Mouse (Mus musculus): ENCODE measurements at regions not wholly inside any gene's neighbourhood (a gene's known extent, or its start where the extent isn't known, plus 50 kb on each side); places are given as distances from the start of the nearest gene placed in this dataset.

- no peak for DNase-seq (ENCODE audit: low read depth, low spot score)
Measured at GRCm38 (mm10) chr13:83214811-83215210, 289.0 kb upstream of the Mef2c start.

- no peak for DNase-seq (ENCODE audit: low read depth, low spot score)
Measured at GRCm38 (mm10) chr13:83216454-83216853, 287.4 kb upstream of the Mef2c start.

DNA sequence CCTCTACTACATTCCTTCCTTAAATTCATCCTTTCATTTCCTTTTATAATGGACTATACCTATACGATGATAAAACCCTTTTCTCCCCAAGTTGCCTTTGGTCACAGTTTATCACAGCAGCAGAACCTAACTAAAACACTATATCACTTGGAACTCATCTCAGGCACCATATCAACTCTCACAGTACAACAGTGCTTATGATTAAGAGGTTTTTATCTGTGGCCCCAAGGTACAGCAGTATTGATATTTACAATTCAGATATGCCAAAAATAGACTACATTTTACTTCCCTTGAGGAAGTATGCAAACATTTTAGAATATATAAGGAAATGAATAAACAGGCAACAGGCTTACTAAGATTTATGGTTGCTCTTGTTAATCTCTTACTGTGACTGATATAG, 251.4 kb upstream of the Mef2c start:
- no peak for DNase-seq (ENCODE audit: low read depth, low spot score)

GRCm38 (mm10) chr13:83266591-83266990, 237.2 kb upstream of the Mef2c start:
- DNase-seq (ENCODE audit: low read depth, low spot score), result no peak

- DNase-seq (ENCODE audit: low read depth, low spot score), result no peak
Measured at GRCm38 (mm10) chr13:83268663-83269062, 235.2 kb upstream of the Mef2c start.

- DNase-seq (ENCODE audit: low read depth, low spot score), result no peak
Measured at GRCm38 (mm10) chr13:83278695-83279094, 225.1 kb upstream of the Mef2c start.

GRCm38 (mm10) chr13:83307696-83308095, 196.1 kb upstream of the Mef2c start:
- DNase-seq (ENCODE audit: low read depth, low spot score), result no peak

DNA sequence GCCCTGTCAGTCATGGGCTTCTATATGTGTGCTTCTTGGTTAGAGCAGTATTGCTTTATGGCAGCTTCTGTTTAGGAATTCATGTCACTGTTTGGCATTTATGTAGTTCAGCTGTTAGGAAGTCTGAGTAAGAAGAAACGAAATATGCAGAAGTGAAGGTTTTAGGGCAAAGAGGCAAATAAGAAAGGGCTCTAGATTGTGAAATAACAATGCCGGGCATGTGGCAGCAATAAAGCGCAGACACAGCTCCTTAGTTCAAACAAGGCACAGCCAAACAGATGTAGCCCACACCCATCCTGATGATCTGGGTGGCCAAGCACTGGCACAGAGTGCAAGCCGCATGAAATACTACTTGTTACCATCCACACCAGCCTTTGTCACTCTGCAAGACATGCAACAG, 175.3 kb upstream of the Mef2c start:
- DNase-seq (ENCODE audit: low read depth, low spot score), result no peak

DNA sequence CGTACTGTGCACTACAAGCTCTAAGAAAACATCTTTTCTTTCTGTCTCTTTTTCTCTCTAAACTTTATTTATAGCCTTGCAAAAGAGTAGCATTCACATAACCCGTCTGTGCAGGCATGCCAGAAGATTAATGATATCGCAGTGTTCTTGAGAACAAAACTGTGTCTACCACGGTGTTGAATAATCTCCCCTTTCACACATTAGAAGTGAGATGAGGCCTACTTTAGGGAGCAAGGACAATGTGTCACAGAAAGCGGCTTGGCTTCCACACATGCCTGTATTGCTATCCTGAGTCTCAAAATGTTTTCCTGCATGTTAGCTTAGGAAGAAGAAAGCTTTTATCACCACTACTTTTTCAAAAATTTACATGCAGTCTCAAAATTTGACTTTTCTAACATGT, 170.1 kb upstream of the Mef2c start:
- no peak for DNase-seq (ENCODE audit: low read depth, low spot score)

- no peak for DNase-seq (ENCODE audit: low read depth, low spot score)
Measured at GRCm38 (mm10) chr13:83344611-83345319, 159.1 kb upstream of the Mef2c start.

DNA sequence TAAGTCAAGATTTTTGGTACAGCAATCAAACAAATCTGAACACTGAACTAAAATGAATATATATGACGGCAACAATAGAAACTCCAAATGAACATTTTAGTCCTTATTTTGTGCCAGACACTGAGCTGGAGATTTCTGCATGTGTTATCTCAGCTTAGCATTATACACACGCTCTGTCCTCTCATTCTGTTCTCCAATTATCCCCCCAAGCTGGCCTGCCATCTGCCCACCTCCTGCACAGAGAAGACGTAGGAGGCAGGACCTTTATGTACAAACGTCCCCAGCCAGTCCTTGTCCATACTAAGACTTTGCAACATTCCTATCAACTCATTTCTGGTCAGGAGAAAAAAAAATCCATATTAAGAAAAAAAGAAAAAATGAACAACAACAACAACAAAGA, 148.5 kb upstream of the Mef2c start:
- no peak for DNase-seq (ENCODE audit: low read depth, low spot score)

DNA sequence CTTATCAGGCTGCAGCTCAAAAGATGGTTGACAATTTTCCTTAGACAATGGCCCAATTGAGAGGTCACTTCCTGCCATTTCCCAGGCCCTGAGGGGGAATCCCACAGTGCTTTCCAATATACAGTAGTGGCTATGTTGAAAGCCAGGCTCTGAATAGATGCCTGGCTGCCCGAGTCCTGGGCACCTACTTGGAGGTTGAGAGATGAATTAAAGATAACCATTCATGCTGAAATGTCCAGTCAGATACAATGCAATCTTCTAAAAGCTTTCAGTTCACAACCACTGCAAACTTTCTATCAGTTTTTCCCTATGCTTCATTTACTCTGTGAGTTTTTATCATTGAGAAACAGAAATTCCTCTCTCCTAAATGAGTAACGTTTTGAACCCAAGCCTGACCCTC, 143.3 kb upstream of the Mef2c start:
- DNase-seq (ENCODE audit: low read depth, low spot score), result no peak

DNA sequence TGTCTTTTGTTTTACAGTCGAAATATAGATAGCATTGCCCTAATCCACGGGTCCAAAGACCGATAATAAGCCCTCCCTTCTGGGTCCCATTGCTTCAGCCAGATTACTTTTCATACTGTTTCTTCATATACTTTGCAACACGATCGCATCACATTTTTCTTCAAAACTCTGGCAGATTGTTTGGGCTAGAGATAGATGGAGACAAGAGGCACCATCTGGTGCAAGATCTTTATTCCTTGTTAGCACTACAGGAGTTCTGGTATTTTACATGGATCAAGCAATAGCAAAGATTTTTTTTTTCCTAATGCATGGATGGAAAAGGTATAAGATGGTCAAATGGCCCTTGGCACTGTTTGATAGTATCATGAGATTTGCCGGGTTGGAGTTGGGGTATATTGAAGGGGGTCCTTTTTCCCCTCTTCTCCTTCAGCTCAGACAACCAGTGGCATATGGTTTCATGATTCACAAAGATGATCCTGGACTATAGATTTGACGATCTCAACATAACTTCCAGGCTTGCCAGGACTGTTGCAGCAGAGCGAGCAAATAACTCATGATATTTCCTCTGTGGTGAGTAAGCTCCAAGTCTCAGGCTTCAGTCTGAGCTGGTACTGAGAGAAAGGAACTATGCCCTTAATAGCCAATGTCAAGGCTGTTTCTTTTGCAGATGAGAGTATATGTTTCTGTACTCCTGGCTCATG, 127.6 kb upstream of the Mef2c start:
- DNase-seq (ENCODE audit: low read depth, low spot score), result no peak

GRCm38 (mm10) chr13:83378644-83379043, 125.2 kb upstream of the Mef2c start:
- no peak for DNase-seq (ENCODE audit: low read depth, low spot score)

- no peak for DNase-seq (ENCODE audit: low read depth, low spot score)
Measured at GRCm38 (mm10) chr13:83382609-83383008, 121.2 kb upstream of the Mef2c start.

DNA sequence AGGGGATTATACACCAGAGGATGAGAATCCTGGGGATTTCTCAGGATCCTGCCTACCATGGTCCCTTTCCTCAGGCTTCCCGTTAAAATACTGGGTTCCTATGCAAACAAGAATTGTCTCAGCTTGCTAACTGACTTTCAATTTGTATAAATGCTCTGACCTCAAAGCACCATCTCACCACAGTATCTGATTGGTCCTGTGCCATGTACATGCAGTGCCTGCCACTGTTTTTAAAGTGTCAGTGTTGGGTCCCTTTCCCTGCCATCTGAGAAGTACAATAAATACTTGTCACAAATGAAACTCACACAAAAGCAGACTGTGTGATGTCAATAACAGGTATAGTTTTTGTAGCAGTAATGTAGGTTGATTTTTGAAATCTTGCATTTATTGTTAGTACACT, 109.1 kb upstream of the Mef2c start:
- no peak for DNase-seq (ENCODE audit: low read depth, low spot score)

DNA sequence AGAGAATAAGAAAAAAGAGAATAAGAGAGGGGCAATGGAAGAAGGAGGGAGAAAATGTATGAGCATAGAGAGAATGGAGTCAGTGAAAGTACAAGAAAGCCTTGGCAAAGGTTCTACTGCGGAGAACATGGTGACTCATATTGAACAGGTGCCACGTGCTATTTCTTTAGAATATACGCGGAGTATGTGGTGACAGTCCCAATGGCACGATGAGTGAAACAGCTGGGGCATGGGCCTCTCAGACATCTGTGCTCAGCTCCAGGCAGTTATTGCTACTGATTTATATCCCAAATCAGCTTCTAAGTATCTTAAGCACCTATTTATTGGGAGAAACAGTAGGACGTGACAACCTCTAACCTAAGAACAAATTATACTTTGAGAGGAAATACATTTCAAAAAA, 104.5 kb upstream of the Mef2c start:
- no peak for DNase-seq (ENCODE audit: low read depth, low spot score)

- no peak for DNase-seq (ENCODE audit: low read depth, low spot score)
Measured at GRCm38 (mm10) chr13:83439619-83440436, 64.0 kb upstream of the Mef2c start.

DNA sequence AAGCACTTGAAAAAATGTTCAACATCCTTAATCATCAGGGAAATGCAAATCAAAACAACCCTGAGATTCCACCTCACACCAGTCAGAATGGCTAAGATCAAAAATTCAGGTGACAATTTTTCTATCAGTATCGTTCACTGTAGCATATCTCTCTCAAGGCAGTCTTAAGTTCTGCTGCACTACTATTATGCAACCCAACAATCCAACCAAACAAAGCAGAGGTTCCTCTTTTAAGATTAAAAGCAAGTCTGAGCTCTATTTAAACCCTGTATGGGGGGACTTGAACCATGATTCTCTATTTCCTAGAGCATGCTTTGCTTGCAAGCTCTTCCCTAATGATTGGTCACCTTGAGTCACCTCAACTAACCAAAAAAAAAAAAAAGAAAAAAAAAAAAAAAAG, 59.6 kb upstream of the Mef2c start:
- no peak for DNase-seq (ENCODE audit: low read depth, low spot score)

GRCm38 (mm10) chr13:83450820-83451219, 53.0 kb upstream of the Mef2c start:
- peak; percentile 2 for DNase-seq (ENCODE audit: low read depth, low spot score)

DNA sequence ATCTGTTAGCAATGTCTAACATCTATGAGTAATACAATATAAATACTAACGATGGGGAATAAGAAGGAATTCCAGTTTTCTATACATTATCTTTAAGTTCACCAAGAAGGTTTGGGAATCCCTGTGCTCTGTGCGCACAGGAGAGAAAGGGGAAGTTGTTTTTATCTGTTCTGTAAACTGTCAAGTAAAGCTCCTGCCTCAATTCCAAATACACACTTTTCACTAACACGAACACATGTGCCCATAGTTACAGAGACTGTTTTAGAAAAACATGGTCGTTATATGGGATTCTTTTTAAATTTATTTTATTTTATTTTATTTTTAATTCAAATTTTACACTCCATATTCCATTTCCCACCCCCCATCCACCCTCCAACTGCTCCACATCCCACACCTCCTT, 50.8 kb upstream of the Mef2c start:
- no peak for DNase-seq (ENCODE audit: low read depth, low spot score)

All from ZHBTc4 (cell line).